Mouse (Mus musculus): ENCODE data around the gene Plekhg1. TPM values are rescaled to one million over a fixed set of nuclear protein-coding genes. Genes with fewer than 3 reads are reported as not detected.

Gene Plekhg1
- polyA plus RNA-seq, 1 experiment from 2014 or later, result 16.4 TPM

Other genes starting within 250 kb of the Plekhg1 start
- 7.8 and 9.3 TPM in 2 replicates for gene Iyd, start 200.1 kb upstream of the Plekhg1 start, polyA plus RNA-seq (2014; fragmentation: Nextera tagmentation; extraction: Ambion mirVana)
- gene Mthfd1l, start 232.8 kb downstream of the Plekhg1 start, polyA plus RNA-seq (2014; fragmentation: Nextera tagmentation; extraction: Ambion mirVana), result 14.6 and 16.3 TPM in 2 replicates